Mouse (Mus musculus): ENCODE data around the gene Rheb. TPM values are rescaled to one million over a fixed set of nuclear protein-coding genes. Genes with fewer than 3 reads are reported as not detected.
"Not testable (repeated sequence)": the region's sequence is repeated elsewhere in the genome, so short reads cannot be mapped to it uniquely, and the experiment has no call there.

Rheb gene
- total RNA-seq, 2 experiments from 2014 or later = 71.9 to 78.2 TPM

- peak; percentile 62 for ATAC-seq (replicated peaks; ENCODE audit: poor library complexity, severe bottlenecking)
Observed at GRCm38 (mm10) chr5:24800416-24800815, 42.0 kb downstream of the Rheb start.

DNA sequence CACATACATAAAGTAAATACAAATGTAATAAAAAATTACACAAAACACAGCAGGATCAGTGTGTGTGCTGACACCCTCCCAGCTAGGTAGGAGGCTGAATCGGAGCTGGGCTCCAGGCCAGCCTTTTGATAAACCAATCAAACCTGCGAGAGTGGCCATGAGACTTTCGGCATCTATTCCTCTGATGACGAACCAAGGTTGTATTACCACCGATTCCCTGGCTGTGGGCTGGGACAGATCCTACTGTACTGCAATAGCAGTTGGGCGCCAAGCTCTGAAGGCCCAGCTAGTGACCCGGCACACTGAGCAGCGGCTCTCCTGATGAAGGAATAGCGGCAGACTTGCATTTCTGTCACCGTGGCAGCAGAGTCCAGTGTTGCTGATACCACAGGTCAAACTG lies 43.8 kb downstream of the Rheb start:
- no peak for ATAC-seq (replicated peaks; ENCODE audit: poor library complexity, severe bottlenecking)

DNA sequence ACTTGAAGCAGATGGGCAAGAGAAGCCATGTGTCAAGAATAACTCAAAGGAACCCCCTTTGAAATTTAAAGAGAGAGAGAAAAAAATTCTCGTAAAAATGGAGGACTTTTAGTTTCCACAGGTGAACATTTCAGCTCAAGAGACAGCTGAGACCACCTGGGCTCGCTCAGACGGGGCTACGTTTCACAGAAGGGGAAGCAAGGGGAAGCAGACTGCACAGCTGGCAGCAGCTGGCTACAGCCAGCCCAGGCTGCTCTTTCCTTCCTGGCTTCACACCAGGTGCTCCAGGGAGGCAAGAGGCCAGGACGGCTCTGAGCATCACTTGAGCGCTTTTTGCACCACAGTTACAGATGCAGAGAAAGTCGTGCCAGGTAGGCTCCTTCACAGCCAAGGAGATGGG lies 44.6 kb downstream of the Rheb start:
- no peak for ATAC-seq (replicated peaks; ENCODE audit: poor library complexity, severe bottlenecking)

- ATAC-seq (replicated peaks; ENCODE audit: poor library complexity, severe bottlenecking) = no peak
Observed at GRCm38 (mm10) chr5:24792961-24793360, 49.5 kb downstream of the Rheb start.

GRCm38 (mm10) chr5:24782957-24783356 lies 59.5 kb downstream of the Rheb start:
- ATAC-seq (replicated peaks; ENCODE audit: poor library complexity, severe bottlenecking) = no peak

DNA sequence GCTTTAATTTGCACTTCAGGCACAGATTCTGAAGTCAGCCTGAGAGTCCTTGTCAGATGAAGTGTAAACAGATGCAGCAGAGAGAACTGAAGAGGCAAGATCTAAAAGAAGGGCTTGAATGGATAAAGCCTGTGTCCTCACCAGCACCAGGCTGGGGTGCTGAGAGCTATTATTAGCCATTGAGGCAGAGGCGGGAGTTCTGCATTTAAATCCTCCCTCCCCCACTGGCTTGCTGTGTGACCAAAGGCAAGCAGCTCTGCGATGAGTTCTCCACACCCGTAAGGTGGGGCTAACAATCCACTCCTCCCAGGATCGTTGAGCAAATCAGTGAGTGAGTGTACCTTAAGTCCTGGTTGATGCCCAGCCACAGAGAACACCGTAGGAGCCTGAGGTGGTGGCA lies 61.4 kb downstream of the Rheb start:
- ATAC-seq (replicated peaks; ENCODE audit: poor library complexity, severe bottlenecking) = peak; percentile 48

DNA sequence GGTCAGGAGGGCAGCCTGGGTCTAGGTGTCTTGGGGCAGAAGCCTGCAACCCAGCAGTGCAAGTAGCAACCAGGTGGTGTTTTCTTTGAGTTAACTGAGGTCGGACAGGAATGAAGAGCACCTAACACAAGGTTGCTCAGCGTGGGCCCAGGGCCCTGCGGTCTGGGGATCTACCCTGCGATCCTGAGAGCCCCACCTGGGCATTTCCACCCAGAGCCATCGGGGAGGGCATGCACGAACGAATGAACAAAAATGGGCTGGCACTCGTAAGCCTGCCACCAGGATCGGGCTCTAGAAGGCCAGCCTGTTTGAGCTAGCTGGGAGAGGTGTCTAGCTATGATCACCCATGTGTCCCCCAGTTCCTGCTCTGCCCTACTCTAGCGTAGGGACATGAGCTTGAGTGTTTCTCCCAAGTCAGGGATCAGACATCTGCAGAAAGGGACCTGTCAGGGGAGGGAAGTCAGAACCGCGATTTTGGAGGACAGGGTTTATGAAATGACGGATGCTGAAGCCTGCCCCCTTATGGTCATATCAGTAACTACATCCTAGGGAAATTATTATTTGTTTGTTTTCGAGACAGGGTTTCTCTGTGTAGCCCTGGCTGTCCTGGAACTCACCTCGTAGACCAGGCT lies 62.4 kb downstream of the Rheb start:
- ATAC-seq (replicated peaks; ENCODE audit: poor library complexity, severe bottlenecking) = peak; percentile 72

GRCm38 (mm10) chr5:24779321-24779720 lies 63.1 kb downstream of the Rheb start:
- ATAC-seq (replicated peaks; ENCODE audit: poor library complexity, severe bottlenecking) = no peak

DNA sequence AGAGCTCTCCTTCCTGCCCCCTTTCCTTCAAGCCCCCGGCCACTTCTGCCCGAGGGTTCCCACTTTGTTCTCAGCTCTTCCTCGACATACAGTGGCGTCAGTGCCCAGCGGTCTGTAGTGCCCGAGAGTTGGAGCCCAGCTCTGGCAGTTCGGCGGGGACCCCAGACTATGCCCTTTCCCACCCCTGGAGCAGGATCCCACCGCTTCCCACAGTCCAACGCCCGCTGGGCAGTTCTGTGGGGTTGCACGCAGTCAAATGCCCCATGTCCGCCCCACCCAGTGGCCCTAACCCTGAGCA lies 63.6 kb downstream of the Rheb start:
- no peak for ATAC-seq (replicated peaks; ENCODE audit: poor library complexity, severe bottlenecking)

GRCm38 (mm10) chr5:24778082-24778842 lies 64.2 kb downstream of the Rheb start:
- no peak for ATAC-seq (replicated peaks; ENCODE audit: poor library complexity, severe bottlenecking)

DNA sequence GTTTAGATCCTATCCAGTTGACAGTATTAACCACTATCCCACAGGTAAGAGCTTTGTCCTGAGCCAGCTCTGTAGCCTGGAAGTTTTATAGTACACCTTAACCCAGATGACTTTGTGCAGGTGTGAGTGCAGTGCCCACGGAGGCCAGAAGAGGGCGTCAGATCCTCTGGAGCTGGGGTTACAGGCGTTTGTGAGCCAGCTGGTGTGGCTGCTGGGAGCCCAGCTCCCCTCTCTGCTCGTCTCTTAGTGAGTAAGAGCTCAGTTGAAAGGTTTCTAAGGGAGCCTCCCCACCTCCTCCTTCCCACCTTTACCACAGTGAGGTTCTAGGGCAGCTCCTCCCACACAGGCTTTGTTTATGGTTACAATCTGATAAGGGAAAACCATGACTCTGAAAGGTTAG lies 65.7 kb downstream of the Rheb start:
- no peak for ATAC-seq (replicated peaks; ENCODE audit: poor library complexity, severe bottlenecking)

DNA sequence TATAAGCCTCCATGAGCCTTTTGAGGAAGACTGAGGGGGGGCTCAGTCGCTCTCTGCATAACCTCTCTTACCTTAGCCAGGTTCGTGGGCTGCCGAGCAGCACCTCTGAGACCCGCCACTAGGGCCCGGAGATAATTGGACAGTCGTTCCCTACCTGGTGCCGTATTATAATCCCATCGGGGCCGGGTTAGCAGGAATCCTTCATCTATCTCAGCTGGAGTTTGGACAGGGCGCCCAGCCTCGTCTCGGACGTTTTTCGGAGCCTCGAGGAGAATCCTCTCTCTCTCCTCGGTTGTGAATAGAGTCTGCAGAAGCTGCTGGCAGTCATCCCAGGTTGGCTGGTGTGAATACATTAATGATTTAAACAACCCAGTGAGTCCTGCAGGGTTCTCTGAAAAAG lies 67.9 kb downstream of the Rheb start:
- ATAC-seq (replicated peaks; ENCODE audit: poor library complexity, severe bottlenecking) = not testable (repeated sequence)

DNA sequence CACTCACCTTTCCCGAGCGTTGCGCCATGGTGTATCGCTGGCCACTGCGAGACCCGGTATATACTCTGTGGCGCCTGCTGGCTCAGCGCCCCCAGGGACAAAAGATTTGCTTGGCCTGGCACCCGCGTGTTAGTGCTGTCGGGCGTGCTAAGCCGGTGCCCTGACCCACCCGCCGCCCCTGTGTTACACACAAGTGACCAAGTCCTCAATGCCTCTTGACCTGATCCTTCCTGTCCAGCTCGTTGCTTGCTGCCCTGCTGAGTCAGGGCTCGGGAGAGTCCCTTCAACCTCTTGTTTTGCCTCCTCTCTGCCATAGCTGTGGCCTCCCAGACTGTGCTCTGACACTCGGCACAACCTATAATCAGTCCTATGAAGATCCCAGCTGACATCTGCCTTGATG lies 84.6 kb downstream of the Rheb start, which contains the start of gene Crygn:
TSS of gene Crygn (minus strand) at position 193 of the 400 bp plus-strand sequence.
- no peak for ATAC-seq (replicated peaks; ENCODE audit: poor library complexity, severe bottlenecking)

DNA sequence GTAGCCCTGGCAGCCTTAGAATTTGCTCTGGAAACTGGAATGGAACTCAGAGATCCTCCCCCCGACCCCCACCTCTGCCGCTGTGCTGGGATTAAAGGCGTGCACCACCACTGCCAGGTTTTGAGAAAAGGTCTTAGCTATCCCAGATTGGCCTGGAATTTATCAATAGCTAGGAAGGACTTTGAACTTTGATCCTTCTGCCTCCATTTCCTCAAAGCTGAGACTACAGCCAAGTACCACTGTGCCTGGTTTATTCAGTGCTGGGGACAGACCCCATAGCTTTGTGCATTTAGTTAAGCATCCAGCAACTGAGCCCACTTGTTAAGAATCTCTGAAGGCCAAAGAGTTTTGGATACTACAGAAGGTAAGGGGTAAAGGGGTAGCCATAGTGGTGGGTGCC lies 85.5 kb downstream of the Rheb start:
- ATAC-seq (replicated peaks; ENCODE audit: poor library complexity, severe bottlenecking) = no peak

Other genes starting within 250 kb of the Rheb start
- not detected in 2 replicates for gene Smarcd3, start 218.2 kb downstream of the Rheb start, total RNA-seq (2014; fragmentation: Nextera tagmentation)
- 0.05 and 0.34 TPM in 2 replicates for gene Smarcd3, start 218.2 kb downstream of the Rheb start, total RNA-seq (2017)
- 28.2 and 30.4 TPM in 2 replicates for gene Nub1, start 157.1 kb downstream of the Rheb start, total RNA-seq (2014; fragmentation: Nextera tagmentation)
- 33.1 and 37.6 TPM in 2 replicates for gene Nub1, start 157.1 kb downstream of the Rheb start, total RNA-seq (2017)
- 1.5 and 2.2 TPM in 2 replicates for gene Wdr86, start 111.9 kb downstream of the Rheb start, total RNA-seq (2014; fragmentation: Nextera tagmentation)
- gene Wdr86, start 111.9 kb downstream of the Rheb start, total RNA-seq (2017) = not detected in 2 replicates
- not detected in 2 replicates for gene Crygn, start 84.6 kb downstream of the Rheb start, total RNA-seq (2014; fragmentation: Nextera tagmentation)
- gene Crygn, start 84.6 kb downstream of the Rheb start, total RNA-seq (2017) = not detected in 2 replicates